Mouse (Mus musculus): ENCODE data around the gene Olfr104-ps. TPM values are rescaled to one million over a fixed set of nuclear protein-coding genes. Genes with fewer than 3 reads are reported as not detected.

Olfr104-ps gene
- not detected in 2 replicates for polyA plus RNA-seq (2015; fragmentation: Nextera tagmentation; extraction: Ambion mirVana)

- Histone ChIP-seq H3K4me3 (replicated peaks) (no peak within 1 kb of the TSS), H3K4me1 (no peaks in the 10 kb centered on the region), H3K9ac (replicated peaks) (no peak within 1 kb of the TSS), H3K36me3 (no peaks in the 10 kb centered on the region), H3K9me3 (replicated peaks) (no peaks in the 10 kb centered on the region), H3K27ac (replicated peaks) (no peak within 1 kb of the TSS), H3K27me3 (replicated peaks) (no peaks in the 10 kb centered on the region), H3K4me2 (no peak within 1 kb of the TSS)
- no peak for ATAC-seq (ENCODE audit: low FRiP score)
Measured at GRCm38 (mm10) chr17:37359282-37359681, at the start of gene Olfr104-ps. Olfr104-ps (plus strand) TSS chr17:37359582.

GRCm38 (mm10) chr17:37310146-37310699, 49.2 kb upstream of the Olfr104-ps start:
- H3K9ac ChIP-seq (replicated peaks): no peak overlapping the region
- no peak overlapping the region for H3K4me3 ChIP-seq (replicated peaks)
- no peak for ATAC-seq (ENCODE audit: low FRiP score)
- no peaks in the 10 kb centered on the region for H3K9me3 ChIP-seq (replicated peaks)
- WGBS: 51% methylated on average over 2 of the region's 2 CpGs
- H3K27me3 ChIP-seq (replicated peaks): no peaks in the 10 kb centered on the region
- no peak overlapping the region for H3K4me2 ChIP-seq
- H3K36me3 ChIP-seq: no peaks in the 10 kb centered on the region
- no peaks in the 10 kb centered on the region for H3K4me1 ChIP-seq
- H3K27ac ChIP-seq (replicated peaks): no peak overlapping the region

DNA sequence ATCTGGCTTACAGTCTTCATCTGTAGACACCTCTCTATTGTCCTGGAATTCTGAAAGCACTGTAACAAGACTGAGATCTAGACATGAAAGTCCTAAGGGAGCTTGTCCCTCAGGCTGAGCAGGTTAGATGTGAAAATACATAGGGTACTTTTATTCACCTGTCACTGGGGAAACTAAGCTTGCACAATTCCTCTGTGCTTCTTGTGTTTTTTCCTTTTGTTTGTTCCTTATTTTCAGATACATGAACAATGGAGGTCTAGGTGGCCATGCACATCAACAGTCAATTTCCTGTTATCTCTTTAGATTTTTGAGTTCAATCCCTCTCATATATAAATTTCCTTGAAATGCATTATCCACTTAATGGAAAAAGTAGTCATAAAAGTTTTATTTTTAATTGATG, 42.4 kb upstream of the Olfr104-ps start, which contains the start of gene Olfr102:
Gene Olfr102 (minus strand): TSS at position 101 of the 400 bp plus-strand sequence.
- Histone ChIP-seq H3K4me3 (replicated peaks) (no peak within 1 kb of the TSS), H3K9me3 (replicated peaks) (no peaks in the 10 kb centered on the region), H3K27me3 (replicated peaks) (no peaks in the 10 kb centered on the region), H3K36me3 (no peaks in the 10 kb centered on the region), H3K9ac (replicated peaks) (no peak within 1 kb of the TSS), H3K4me1 (no peaks in the 10 kb centered on the region), H3K4me2 (no peak within 1 kb of the TSS), H3K27ac (replicated peaks) (no peak within 1 kb of the TSS)
- no peak for ATAC-seq (ENCODE audit: low FRiP score)

DNA sequence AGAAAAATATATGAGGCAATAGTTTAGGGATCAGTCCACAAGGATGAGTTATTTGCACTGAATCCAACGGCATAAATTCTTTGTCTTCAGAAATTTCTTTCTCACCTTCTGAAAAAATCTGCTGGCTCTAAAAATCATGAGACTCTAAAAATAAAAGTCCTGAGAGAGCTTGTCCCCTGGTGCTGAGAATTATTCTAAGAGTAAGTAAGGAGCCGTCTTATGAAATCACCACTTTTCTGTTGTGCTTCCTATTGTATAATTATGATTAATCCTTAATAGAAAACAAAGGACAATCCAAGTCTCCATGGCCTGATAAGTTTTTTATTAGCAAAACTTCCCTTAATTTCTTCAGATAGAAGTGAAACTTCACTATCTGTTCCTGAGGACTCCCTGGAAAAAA, 19.8 kb upstream of the Olfr104-ps start, which contains the start of gene Olfr103:
Gene Olfr103 (minus strand): TSS at position 101 of the 400 bp plus-strand sequence.
- no peaks in the 10 kb centered on the region for H3K4me1 ChIP-seq
- no peaks in the 10 kb centered on the region for H3K36me3 ChIP-seq
- H3K4me3 ChIP-seq (replicated peaks): no peak within 1 kb of the TSS
- H3K9ac ChIP-seq (replicated peaks): no peak within 1 kb of the TSS
- no peak within 1 kb of the TSS for H3K27ac ChIP-seq (replicated peaks)
- H3K4me2 ChIP-seq: no peak within 1 kb of the TSS
- WGBS: 92% methylated on average over 2 of the region's 2 CpGs
- no peaks in the 10 kb centered on the region for H3K9me3 ChIP-seq (replicated peaks)
- ATAC-seq (ENCODE audit: low FRiP score): no peak
- H3K27me3 ChIP-seq (replicated peaks): no peaks in the 10 kb centered on the region

- no peak for ATAC-seq (ENCODE audit: low FRiP score)
- Histone ChIP-seq H3K36me3 (no peaks in the 10 kb centered on the region), H3K9me3 (replicated peaks) (no peaks in the 10 kb centered on the region), H3K9ac (replicated peaks) (no peak within 1 kb of the TSS), H3K27me3 (replicated peaks) (no peaks in the 10 kb centered on the region), H3K4me3 (replicated peaks) (no peak within 1 kb of the TSS), H3K4me2 (no peak within 1 kb of the TSS), H3K27ac (replicated peaks) (no peak within 1 kb of the TSS), H3K4me1 (no peaks in the 10 kb centered on the region)
Measured at GRCm38 (mm10) chr17:37378733-37379132, 19.4 kb downstream of the Olfr104-ps start, which contains the start of gene Olfr105-ps. Olfr105-ps (plus strand) TSS chr17:37379033.

- no peak within 1 kb of the TSS for H3K27ac ChIP-seq (replicated peaks)
- 80% methylated on average over 1 of the region's 1 CpGs for WGBS
- no peaks in the 10 kb centered on the region for H3K4me1 ChIP-seq
Measured at GRCm38 (mm10) chr17:37390093-37390492, 30.7 kb downstream of the Olfr104-ps start, which contains the start of gene Olfr106-ps. Olfr106-ps (plus strand) TSS chr17:37390393.

DNA sequence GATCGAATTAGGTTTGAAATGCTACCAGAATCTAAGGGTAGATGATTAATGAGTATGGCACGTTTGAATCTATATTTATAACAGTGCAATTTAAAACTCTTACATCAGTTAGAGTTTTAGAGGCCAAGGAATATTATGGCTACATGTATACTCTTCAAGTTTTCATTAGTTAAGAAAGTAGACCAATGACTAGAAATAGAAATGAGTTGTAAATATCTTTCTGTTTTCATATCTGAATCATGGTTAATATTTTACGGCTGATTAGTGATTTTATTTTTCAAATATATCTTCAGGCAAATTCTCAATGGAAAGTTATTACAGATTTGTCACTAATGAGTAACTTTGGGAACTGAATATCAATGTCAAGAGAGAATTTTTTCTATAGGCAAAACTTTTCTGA, 39.5 kb downstream of the Olfr104-ps start, which contains the start of gene Olfr107:
Gene Olfr107 (plus strand): TSS at position 301 of the 400 bp plus-strand sequence.
- Histone ChIP-seq H3K4me2 (no peak within 1 kb of the TSS), H3K4me3 (replicated peaks) (no peak within 1 kb of the TSS), H3K27ac (replicated peaks) (no peak within 1 kb of the TSS), H3K9ac (replicated peaks) (no peak within 1 kb of the TSS), H3K36me3 (no peaks in the 10 kb centered on the region), H3K27me3 (replicated peaks) (no peaks in the 10 kb centered on the region), H3K4me1 (no peaks in the 10 kb centered on the region), H3K9me3 (replicated peaks) (no peaks in the 10 kb centered on the region)
- WGBS: 88% methylated on average over 3 of the region's 3 CpGs
- ATAC-seq (ENCODE audit: low FRiP score): no peak

More at GRCm38 (mm10) chr17:37390093-37390492, 30.7 kb downstream of the Olfr104-ps start, which contains the start of gene Olfr106-ps:
- Histone ChIP-seq H3K4me2 (no peak within 1 kb of the TSS), H3K36me3 (no peaks in the 10 kb centered on the region), H3K4me3 (replicated peaks) (no peak within 1 kb of the TSS), H3K27me3 (replicated peaks) (no peaks in the 10 kb centered on the region), H3K9me3 (replicated peaks) (no peaks in the 10 kb centered on the region), H3K9ac (replicated peaks) (no peak within 1 kb of the TSS)
- ATAC-seq (ENCODE audit: low FRiP score): no peak

DNA sequence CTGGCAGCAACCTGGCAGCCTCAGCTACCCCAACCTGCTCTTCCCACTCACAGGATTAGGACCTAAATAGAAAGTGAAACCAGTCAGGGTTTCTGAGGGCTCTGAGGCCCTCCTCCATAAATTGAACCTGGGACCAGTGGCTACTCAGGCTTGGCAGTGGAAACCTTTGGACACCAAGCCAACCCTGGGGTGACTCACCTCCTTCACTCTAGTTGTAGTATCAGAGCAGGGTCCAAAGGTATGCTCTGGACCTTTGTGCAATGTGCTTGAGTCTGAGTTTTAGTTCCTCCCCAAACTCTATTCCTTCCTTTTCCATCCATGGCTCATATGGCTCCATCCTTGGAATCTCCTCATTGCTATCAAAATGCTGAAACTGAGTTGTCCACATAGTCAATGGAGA, 54.0 kb downstream of the Olfr104-ps start:
- Histone ChIP-seq H3K4me1 (no peaks in the 10 kb centered on the region), H3K4me3 (replicated peaks) (no peak overlapping the region), H3K36me3 (no peaks in the 10 kb centered on the region), H3K9ac (replicated peaks) (no peak overlapping the region), H3K27ac (replicated peaks) (no peak overlapping the region), H3K9me3 (replicated peaks) (no peaks in the 10 kb centered on the region), H3K4me2 (no peak overlapping the region), H3K27me3 (replicated peaks) (no peaks in the 10 kb centered on the region)
- ATAC-seq (ENCODE audit: low FRiP score): no peak

Other genes starting within 250 kb of the Olfr104-ps start
- gene Olfr92, start 239.5 kb upstream of the Olfr104-ps start, polyA plus RNA-seq (2015; fragmentation: Nextera tagmentation; extraction: Ambion mirVana): not detected in 2 replicates
- not detected in 2 replicates for gene Olfr93, start 198.1 kb upstream of the Olfr104-ps start, polyA plus RNA-seq (2015; fragmentation: Nextera tagmentation; extraction: Ambion mirVana)
- gene Ubd, start 165.7 kb upstream of the Olfr104-ps start, polyA plus RNA-seq (2015; fragmentation: Nextera tagmentation; extraction: Ambion mirVana): 3.8 TPM in 1 of 2 replicates, not detected in the other
- 0.14 and 0.19 TPM in 2 replicates for gene Olfr94, start 158.6 kb upstream of the Olfr104-ps start, polyA plus RNA-seq (2015; fragmentation: Nextera tagmentation; extraction: Ambion mirVana)
- gene Olfr95, start 146.5 kb upstream of the Olfr104-ps start, polyA plus RNA-seq (2015; fragmentation: Nextera tagmentation; extraction: Ambion mirVana): 0.04 TPM in 1 of 2 replicates, not detected in the other
- not detected in 2 replicates for gene Olfr96, start 139.4 kb upstream of the Olfr104-ps start, polyA plus RNA-seq (2015; fragmentation: Nextera tagmentation; extraction: Ambion mirVana)
- not detected in 2 replicates for gene Olfr97, start 122.3 kb upstream of the Olfr104-ps start, polyA plus RNA-seq (2015; fragmentation: Nextera tagmentation; extraction: Ambion mirVana)
- gene Olfr98, start 95.8 kb upstream of the Olfr104-ps start, polyA plus RNA-seq (2015; fragmentation: Nextera tagmentation; extraction: Ambion mirVana): not detected in 2 replicates
- 1.7 and 3.2 TPM in 2 replicates for gene H2-M3, start 89.4 kb upstream of the Olfr104-ps start, polyA plus RNA-seq (2015; fragmentation: Nextera tagmentation; extraction: Ambion mirVana)
- not detected in 2 replicates for gene Olfr99, start 76.1 kb upstream of the Olfr104-ps start, polyA plus RNA-seq (2015; fragmentation: Nextera tagmentation; extraction: Ambion mirVana)
- not detected in 2 replicates for gene Olfr101, start 55.3 kb upstream of the Olfr104-ps start, polyA plus RNA-seq (2015; fragmentation: Nextera tagmentation; extraction: Ambion mirVana)
- gene Olfr102, start 42.5 kb upstream of the Olfr104-ps start, polyA plus RNA-seq (2015; fragmentation: Nextera tagmentation; extraction: Ambion mirVana): not detected in 2 replicates
- gene Olfr103, start 19.9 kb upstream of the Olfr104-ps start, polyA plus RNA-seq (2015; fragmentation: Nextera tagmentation; extraction: Ambion mirVana): not detected in 2 replicates
- not detected in 2 replicates for gene Olfr105-ps, start 19.5 kb downstream of the Olfr104-ps start, polyA plus RNA-seq (2015; fragmentation: Nextera tagmentation; extraction: Ambion mirVana)
- gene Olfr106-ps, start 30.8 kb downstream of the Olfr104-ps start, polyA plus RNA-seq (2015; fragmentation: Nextera tagmentation; extraction: Ambion mirVana): not detected in 2 replicates
- gene Olfr107, start 39.6 kb downstream of the Olfr104-ps start, polyA plus RNA-seq (2015; fragmentation: Nextera tagmentation; extraction: Ambion mirVana): 0.04 TPM in 1 of 2 replicates, not detected in the other
- not detected in 2 replicates for gene Olfr108, start 85.9 kb downstream of the Olfr104-ps start, polyA plus RNA-seq (2015; fragmentation: Nextera tagmentation; extraction: Ambion mirVana)
- not detected in 2 replicates for gene Olfr109, start 99.3 kb downstream of the Olfr104-ps start, polyA plus RNA-seq (2015; fragmentation: Nextera tagmentation; extraction: Ambion mirVana)
- gene H2-M2, start 124.0 kb downstream of the Olfr104-ps start, polyA plus RNA-seq (2015; fragmentation: Nextera tagmentation; extraction: Ambion mirVana): 0.73 TPM in 1 of 2 replicates, not detected in the other
- not detected in 2 replicates for gene Olfr110, start 132.9 kb downstream of the Olfr104-ps start, polyA plus RNA-seq (2015; fragmentation: Nextera tagmentation; extraction: Ambion mirVana)
- gene Olfr111, start 148.4 kb downstream of the Olfr104-ps start, polyA plus RNA-seq (2015; fragmentation: Nextera tagmentation; extraction: Ambion mirVana): not detected in 2 replicates
- not detected in 2 replicates for gene Olfr112, start 209.9 kb downstream of the Olfr104-ps start, polyA plus RNA-seq (2015; fragmentation: Nextera tagmentation; extraction: Ambion mirVana)
- not detected in 2 replicates for gene Olfr113, start 218.1 kb downstream of the Olfr104-ps start, polyA plus RNA-seq (2015; fragmentation: Nextera tagmentation; extraction: Ambion mirVana)
- not detected in 2 replicates for gene Olfr114, start 233.2 kb downstream of the Olfr104-ps start, polyA plus RNA-seq (2015; fragmentation: Nextera tagmentation; extraction: Ambion mirVana)

Data from neural tube, embryonic 15.5 days (tissue).